Mouse (Mus musculus): ENCODE results near the gene Phactr1. TPM values are rescaled to one million over a fixed set of nuclear protein-coding genes. Genes with fewer than 3 reads are reported as not detected.

The Phactr1 gene
- 46.9 and 50.4 TPM in 2 replicates for polyA plus RNA-seq (2012; rRNA removed)

DNA sequence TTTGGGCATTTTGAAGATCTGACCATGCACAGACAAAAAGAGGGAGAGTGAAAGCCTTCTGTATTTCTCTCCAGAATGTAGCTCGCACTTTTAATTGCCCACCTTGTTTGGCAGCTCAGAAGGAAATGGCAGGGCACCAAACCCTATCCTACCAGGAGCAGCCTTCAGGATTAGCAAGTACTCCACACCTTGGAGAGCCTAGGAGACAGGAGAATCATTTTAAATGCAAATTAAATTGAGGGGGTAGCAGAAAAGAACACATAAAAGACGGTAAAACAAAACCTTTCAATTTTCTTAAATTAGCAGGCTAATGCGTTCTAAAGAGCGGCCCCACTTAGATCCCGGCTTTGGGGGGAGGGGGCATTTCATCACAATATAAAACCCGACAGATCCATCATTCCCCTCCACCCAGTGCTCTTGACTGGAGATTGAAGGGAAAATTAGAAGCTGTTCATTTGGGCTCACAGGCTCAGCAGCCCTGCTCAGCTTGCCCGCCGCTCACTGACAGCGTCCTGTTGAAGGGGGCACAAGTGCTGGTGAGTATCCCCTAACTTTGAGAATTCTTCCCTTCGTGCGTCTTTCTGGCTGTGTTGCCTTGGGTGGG is at the start of gene Phactr1:
Gene Phactr1, plus strand, starts transcription at position 233 of the 604 bp plus-strand sequence.
- Histone ChIP-seq H3K27me3 (ENCODE audit: control insufficient read depth, insufficient read depth, low read length) (no peaks in the 10 kb centered on the region), H3K4me3 (replicated peaks; ENCODE audit: insufficient read depth, low read depth, low read length) (no peak within 1 kb of the TSS), H3K4me1 (ENCODE audit: control insufficient read depth, insufficient read depth, low read length) (no peaks in the 10 kb centered on the region), H3K27ac (ENCODE audit: insufficient read depth, low read length) (no peak within 1 kb of the TSS)
- 39% methylated on average over 11 of the region's 11 CpGs for WGBS
- TF ChIP-seq POLR2A (IDR thresholded peaks at IDR 0.05; ENCODE audit: borderline replicate concordance, insufficient read depth, low read length) (no peak), CTCF (IDR thresholded peaks at IDR 0.05; ENCODE audit: borderline replicate concordance, insufficient read depth, low read depth, low read length) (no peak)
- no peak for DNase-seq

DNA sequence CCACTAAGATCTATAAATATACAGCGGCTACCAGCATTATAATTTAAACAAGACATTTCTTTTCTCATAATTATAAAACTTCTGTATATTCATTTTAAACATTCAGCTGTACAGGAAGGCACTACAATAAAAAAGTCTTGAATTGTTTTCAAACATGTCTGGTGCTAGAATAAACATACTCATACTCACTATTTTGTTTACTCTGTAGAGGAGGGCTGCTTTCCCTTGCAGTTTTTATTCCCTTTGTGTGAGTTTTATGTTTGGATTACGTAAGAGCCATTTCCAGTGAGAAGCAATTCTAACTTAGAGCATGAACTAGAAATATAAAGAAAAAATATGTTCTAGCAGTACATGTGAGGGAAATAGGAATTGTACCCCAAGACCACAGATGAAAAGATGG is 45.5 kb upstream of the Phactr1 start:
- Histone ChIP-seq H3K27ac (ENCODE audit: insufficient read depth, low read length) (no peak overlapping the region), H3K27me3 (ENCODE audit: control insufficient read depth, insufficient read depth, low read length) (no peaks in the 10 kb centered on the region), H3K4me1 (ENCODE audit: control insufficient read depth, insufficient read depth, low read length) (no peaks in the 10 kb centered on the region), H3K4me3 (replicated peaks; ENCODE audit: insufficient read depth, low read depth, low read length) (no peak overlapping the region)
- TF ChIP-seq POLR2A (IDR thresholded peaks at IDR 0.05; ENCODE audit: borderline replicate concordance, insufficient read depth, low read length) = no peak
- TF ChIP-seq CTCF (IDR thresholded peaks at IDR 0.05; ENCODE audit: borderline replicate concordance, insufficient read depth, low read depth, low read length) = no peak
- 92% methylated on average over 2 of the region's 2 CpGs for WGBS
- no peak for DNase-seq

DNA sequence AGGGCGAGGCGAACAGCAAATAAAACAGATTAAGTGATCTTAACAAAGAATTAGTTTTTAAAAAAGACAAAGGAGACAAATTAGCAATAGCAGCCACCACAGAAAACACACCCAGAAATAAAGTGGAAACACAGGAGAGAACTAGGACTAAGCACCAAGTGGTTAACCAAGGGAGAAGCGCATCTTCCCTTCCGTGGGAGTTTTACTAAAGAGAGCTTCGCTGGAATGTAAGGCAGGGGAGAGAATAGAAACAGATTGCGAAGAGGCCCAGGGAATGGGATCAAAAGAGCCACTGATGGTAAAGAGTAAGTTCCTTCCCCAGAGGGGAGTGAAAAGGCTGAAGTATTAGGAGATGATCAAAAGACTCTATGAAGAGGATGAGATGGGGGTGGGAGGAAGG is 30.2 kb upstream of the Phactr1 start:
- Histone ChIP-seq H3K27me3 (ENCODE audit: control insufficient read depth, insufficient read depth, low read length) (no peaks in the 10 kb centered on the region), H3K4me3 (replicated peaks; ENCODE audit: insufficient read depth, low read depth, low read length) (no peak overlapping the region), H3K4me1 (ENCODE audit: control insufficient read depth, insufficient read depth, low read length) (no peaks in the 10 kb centered on the region), H3K27ac (ENCODE audit: insufficient read depth, low read length) (no peak overlapping the region)
- WGBS = 69% methylated on average over 6 of the region's 6 CpGs
- no peak for DNase-seq
- TF ChIP-seq POLR2A (IDR thresholded peaks at IDR 0.05; ENCODE audit: borderline replicate concordance, insufficient read depth, low read length) (no peak), CTCF (IDR thresholded peaks at IDR 0.05; ENCODE audit: borderline replicate concordance, insufficient read depth, low read depth, low read length) (no peak)

DNA sequence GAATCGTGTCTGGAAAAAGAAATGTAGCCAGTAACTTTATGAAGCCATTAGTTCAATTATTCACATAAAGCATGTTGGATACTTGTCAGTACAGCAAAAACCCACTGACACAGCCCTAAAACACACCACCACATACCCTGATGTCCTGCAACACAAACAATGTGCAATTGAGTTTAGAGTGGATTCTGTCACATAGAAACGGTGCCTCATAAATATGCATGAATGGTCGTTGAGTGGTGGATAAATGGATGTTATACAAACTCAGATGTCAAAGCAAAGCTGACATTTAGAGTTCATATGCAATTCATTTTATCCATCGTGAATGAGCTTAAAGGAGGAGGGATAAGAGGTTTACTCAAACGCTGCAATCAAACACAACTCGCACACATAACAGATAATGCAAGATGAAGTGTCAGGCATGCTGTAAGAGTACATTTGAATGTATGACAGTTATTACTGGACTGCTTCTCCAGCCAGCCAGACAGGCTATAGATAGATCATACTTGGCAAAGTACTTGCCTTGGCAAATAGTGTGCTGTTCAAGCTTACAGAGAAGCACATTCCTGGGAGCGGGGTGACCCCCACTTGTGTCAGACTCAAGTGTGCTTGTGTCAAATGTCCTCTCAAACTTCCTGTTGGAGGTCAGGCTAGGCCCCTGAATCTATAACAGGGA is 23.6 kb upstream of the Phactr1 start:
- WGBS = 29% methylated on average over 7 of the region's 7 CpGs
- TF ChIP-seq POLR2A (IDR thresholded peaks at IDR 0.05; ENCODE audit: borderline replicate concordance, insufficient read depth, low read length) = no peak
- no peak for TF ChIP-seq CTCF (IDR thresholded peaks at IDR 0.05; ENCODE audit: borderline replicate concordance, insufficient read depth, low read depth, low read length)
- no peak overlapping the region for H3K4me3 ChIP-seq (replicated peaks; ENCODE audit: insufficient read depth, low read depth, low read length)
- 0 out of 2 replicates have a peak, but pooled peaks cover 3% of the 10 kb centered on the region for H3K4me1 ChIP-seq (ENCODE audit: control insufficient read depth, insufficient read depth, low read length)
- H3K27ac ChIP-seq (ENCODE audit: insufficient read depth, low read length) = no peak overlapping the region
- DNase-seq = no peak
- no peaks in the 10 kb centered on the region for H3K27me3 ChIP-seq (ENCODE audit: control insufficient read depth, insufficient read depth, low read length)

DNA sequence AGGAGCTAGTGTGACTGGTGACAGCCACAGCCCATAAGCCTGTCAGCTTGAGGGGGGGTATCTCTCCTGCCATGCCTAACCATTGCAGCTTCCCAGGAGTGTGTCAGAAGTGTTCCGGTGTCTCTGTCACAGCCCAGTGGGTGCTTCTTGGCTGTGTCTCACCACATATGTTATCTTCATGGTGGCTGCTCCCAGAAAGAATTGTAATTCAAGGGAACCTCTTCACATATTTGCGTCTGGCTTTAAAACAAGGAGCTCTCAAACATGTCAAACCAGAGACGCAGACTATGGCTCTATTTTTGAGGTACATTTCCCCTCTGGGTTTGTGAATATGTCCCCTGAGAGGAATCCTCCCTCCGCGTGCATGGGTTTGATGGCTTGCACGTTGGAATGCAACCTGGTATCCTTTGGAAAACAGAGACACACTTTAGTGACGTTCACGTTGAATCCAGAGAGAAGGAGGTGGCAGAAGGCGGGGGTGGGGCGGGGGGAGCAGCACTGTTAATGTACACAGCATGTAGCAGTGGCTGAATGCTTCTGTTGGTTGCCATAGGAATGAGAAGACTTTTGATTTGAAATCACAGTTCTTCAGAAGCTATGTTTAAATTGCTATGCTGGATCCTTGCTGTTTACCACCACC is 8.7 kb upstream of the Phactr1 start:
- H3K4me3 ChIP-seq (replicated peaks; ENCODE audit: insufficient read depth, low read depth, low read length) = no peak overlapping the region
- no peaks in the 10 kb centered on the region; the same call in 1 of the 2 replicates for H3K4me1 ChIP-seq (ENCODE audit: control insufficient read depth, insufficient read depth, low read length)
- WGBS = 14% methylated on average over 10 of the region's 10 CpGs
- no peak for TF ChIP-seq CTCF (IDR thresholded peaks at IDR 0.05; ENCODE audit: borderline replicate concordance, insufficient read depth, low read depth, low read length)
- no peak for TF ChIP-seq POLR2A (IDR thresholded peaks at IDR 0.05; ENCODE audit: borderline replicate concordance, insufficient read depth, low read length)
- no peaks in the 10 kb centered on the region for H3K27me3 ChIP-seq (ENCODE audit: control insufficient read depth, insufficient read depth, low read length)
- DNase-seq = peak; percentile 47 to 67
- no peak overlapping the region for H3K27ac ChIP-seq (ENCODE audit: insufficient read depth, low read length)

DNA sequence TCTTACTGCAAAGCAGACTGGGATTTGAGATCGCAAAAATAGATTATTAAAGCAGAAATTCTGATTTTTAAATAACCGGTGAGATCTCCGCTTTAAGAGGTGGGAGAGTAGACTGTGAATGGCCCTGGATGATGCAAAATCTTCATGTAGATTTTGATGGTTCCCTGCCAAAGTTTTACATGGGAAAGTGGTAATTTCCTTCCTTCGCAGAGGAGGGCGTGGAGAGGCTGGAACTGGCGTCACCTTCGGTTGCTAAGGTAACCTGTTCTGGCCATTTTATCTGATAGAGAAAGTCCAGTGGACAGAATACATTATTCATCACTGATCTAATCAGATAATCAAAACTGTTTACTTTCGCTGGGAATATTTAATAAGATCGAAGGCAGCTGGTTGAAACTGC is 876 bp downstream of the Phactr1 start:
- no peak for DNase-seq
- H3K27ac ChIP-seq (ENCODE audit: insufficient read depth, low read length) = no peak overlapping the region

DNA sequence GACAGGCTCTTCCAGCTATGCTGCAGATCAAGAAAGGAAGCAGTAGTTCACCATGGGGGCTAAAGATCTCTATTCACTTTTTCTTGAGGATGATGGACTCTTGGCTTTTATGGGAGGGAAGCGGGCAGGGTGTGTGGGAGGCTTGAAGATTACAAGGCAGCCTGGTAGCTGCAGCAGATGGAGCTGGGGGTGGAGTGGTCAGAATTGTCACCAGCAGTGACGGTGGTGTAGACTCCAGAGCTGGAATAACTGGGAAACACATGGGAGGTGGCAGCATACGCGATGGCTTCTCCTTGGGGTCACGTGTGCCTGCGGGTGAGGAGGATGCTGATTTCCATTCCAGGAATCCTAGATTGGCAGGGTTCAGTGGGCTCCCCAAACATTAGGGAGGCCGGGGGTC is 3.8 kb downstream of the Phactr1 start:
- Histone ChIP-seq H3K4me1 (ENCODE audit: control insufficient read depth, insufficient read depth, low read length) (no peaks in the 10 kb centered on the region), H3K27me3 (ENCODE audit: control insufficient read depth, insufficient read depth, low read length) (no peaks in the 10 kb centered on the region), H3K4me3 (replicated peaks; ENCODE audit: insufficient read depth, low read depth, low read length) (no peak overlapping the region), H3K27ac (ENCODE audit: insufficient read depth, low read length) (no peak overlapping the region)
- DNase-seq = no peak
- WGBS = 75% methylated on average over 7 of the region's 7 CpGs
- TF ChIP-seq CTCF (IDR thresholded peaks at IDR 0.05; ENCODE audit: borderline replicate concordance, insufficient read depth, low read depth, low read length) (no peak), POLR2A (IDR thresholded peaks at IDR 0.05; ENCODE audit: borderline replicate concordance, insufficient read depth, low read length) (no peak)

More for the DNA sequence above, 876 bp downstream of the Phactr1 start:
- Histone ChIP-seq H3K4me1 (ENCODE audit: control insufficient read depth, insufficient read depth, low read length) (no peaks in the 10 kb centered on the region), H3K27me3 (ENCODE audit: control insufficient read depth, insufficient read depth, low read length) (no peaks in the 10 kb centered on the region), H3K4me3 (replicated peaks; ENCODE audit: insufficient read depth, low read depth, low read length) (no peak overlapping the region)
- TF ChIP-seq CTCF (IDR thresholded peaks at IDR 0.05; ENCODE audit: borderline replicate concordance, insufficient read depth, low read depth, low read length) = no peak
- TF ChIP-seq POLR2A (IDR thresholded peaks at IDR 0.05; ENCODE audit: borderline replicate concordance, insufficient read depth, low read length) = no peak
- WGBS = 80% methylated on average over 9 of the region's 9 CpGs

Data from cerebellum, adult 2 months (tissue).